Mouse (Mus musculus) cerebellum, adult 2 months (tissue): ENCODE data around the gene Kcnh1.

Experiments
- CTCF ChIP-seq: fragments of 200-500 bp; IDR thresholded peaks from 2 replicates; pipeline ENCODE4 v1.5.1; 2011; ENCODE audit warnings: low read depth, mild to moderate bottlenecking, control low read depth, low read length, moderate library complexity, borderline replicate concordance; ENCODE audit not compliant: insufficient read depth
- POLR2A ChIP-seq: fragments of 200-500 bp; IDR thresholded peaks from 2 replicates; pipeline ENCODE4 v1.6.1; 2011; ENCODE audit warnings: low read length, control low read depth, borderline replicate concordance; ENCODE audit not compliant: insufficient read depth

DNA sequence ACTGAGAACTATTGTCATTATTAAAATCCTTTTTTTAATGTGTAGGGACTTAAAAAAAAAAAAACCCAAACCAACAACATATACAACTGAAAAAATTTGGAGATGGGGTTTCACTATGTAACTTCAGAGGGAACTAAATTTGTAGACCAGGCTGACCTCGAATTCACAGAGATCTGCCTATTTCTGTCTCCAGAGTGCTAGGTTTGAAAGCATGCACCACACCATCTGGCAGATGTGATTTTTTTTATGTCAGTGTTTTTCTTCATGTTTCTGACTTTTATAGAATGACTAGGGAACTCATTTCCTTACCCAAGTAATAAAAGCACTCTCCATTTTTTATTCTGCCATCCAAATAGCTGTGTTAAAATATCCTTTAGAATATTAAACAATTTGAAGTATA lies 42.1 kb downstream of the Kcnh1 start:
- TF ChIP-seq CTCF: no peak
- no peak for TF ChIP-seq POLR2A
